Mouse (Mus musculus): ENCODE measurements at regions not wholly inside any gene's neighbourhood (a gene's known extent, or its start where the extent isn't known, plus 50 kb on each side); places are given as distances from the start of the nearest gene placed in this dataset.

DNA sequence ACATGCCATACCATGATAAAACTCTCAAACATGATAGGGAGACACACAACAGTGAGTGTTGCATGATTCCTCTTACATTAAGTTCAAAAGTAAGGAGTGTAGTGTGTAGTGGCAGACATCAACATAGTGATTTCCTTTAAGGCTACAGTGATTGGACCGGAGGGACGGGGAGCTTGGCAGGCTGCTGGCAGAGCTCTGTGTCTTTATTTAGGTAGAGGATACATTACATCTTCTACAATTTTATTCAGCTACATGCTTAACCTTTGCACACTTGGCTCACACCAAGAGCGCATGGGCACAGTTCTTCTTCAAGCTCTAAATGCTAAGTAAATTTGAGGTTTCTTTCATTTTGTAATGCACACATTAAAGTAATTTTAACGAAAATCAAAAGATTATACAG lies 194.6 kb upstream of the Pter start:
- TF ChIP-seq CTCF (IDR thresholded peaks at IDR 0.05; ENCODE audit: control insufficient read depth, insufficient read depth, low read length) (no peak), POLR2A (IDR thresholded peaks at IDR 0.05; ENCODE audit: borderline replicate concordance, control insufficient read depth, low read depth, low read length) (no peak)
